Mouse (Mus musculus) bone marrow, adult 2 months (tissue): Measurements from ENCODE around the gene Hells. TPM values are rescaled to one million over a fixed set of nuclear protein-coding genes. Genes with fewer than 3 reads are reported as not detected.

Experiments
- H3K27ac ChIP-seq: fragments of 200-500 bp; 2 replicates; pipeline ENCODE4 v1.5.1; 2012; ENCODE audit warnings: low read depth, mild to moderate bottlenecking, control low read depth, inconsistent platforms, low read length; ENCODE audit not compliant: control insufficient read depth, poor library complexity, insufficient read depth
- H3K4me1 ChIP-seq: fragments of 200-500 bp; 2 replicates; pipeline ENCODE4 v1.6.1; 2011; ENCODE audit warnings: low read length; ENCODE audit not compliant: control insufficient read depth, insufficient read depth
- H3K4me3 ChIP-seq: fragments of 200-500 bp; replicated peaks from 2 replicates; pipeline ENCODE3; 2011; ENCODE audit warnings: mild to moderate bottlenecking, low read depth, low read length, control low read depth; ENCODE audit not compliant: control insufficient read depth
- CTCF ChIP-seq: fragments of 200-500 bp; IDR thresholded peaks from 2 replicates; pipeline ENCODE4 v1.5.1; 2011; ENCODE audit warnings: low read length, control low read depth; ENCODE audit not compliant: control insufficient read depth, insufficient read depth
- POLR2A ChIP-seq: fragments of 200-500 bp; IDR thresholded peaks from 2 replicates; pipeline ENCODE4 v1.6.1; 2011; ENCODE audit warnings: low read depth, mild to moderate bottlenecking, control low read depth, low read length, borderline replicate concordance; ENCODE audit not compliant: control insufficient read depth
- WGBS: fragments of 180-500 bp; shearing (Covaris S2); methylation state at CpG from one replicate; pipeline ENCODE4 v1.1.7; 2018; 5-methylcytosine and 5-hydroxymethylcytosine counted together
- polyA plus RNA-seq: library from polyadenylated mRNA; stranded (reverse); fragments of >200 nt; gene quantifications from 2 replicates; pipeline ENCODE4 v1.2.4, GENCODE M21; 2011; ENCODE audit warnings: low replicate concordance; ENCODE audit not compliant: missing spikeins, insufficient read depth, insufficient read length

The Hells gene
- polyA plus RNA-seq, 1 experiment: 53.7 TPM

GRCm38 (mm10) chr19:38929471-38930251 is 1.1 kb upstream of the Hells start:
- no peak for TF ChIP-seq CTCF
- TF ChIP-seq POLR2A: no peak
- Histone ChIP-seq H3K4me1 (no peaks in the 10 kb centered on the region; the same call in 1 of the 2 replicates), H3K4me3 (peak overlapping the region; percentile 94), H3K27ac (no peak overlapping the region)
- 34% methylated on average over 13 of the region's 13 CpGs for WGBS

GRCm38 (mm10) chr19:38930252-38930787 is 395 bp upstream of the Hells start:
- WGBS: 1% methylated on average over 23 of the region's 23 CpGs
- H3K4me1 ChIP-seq: no peaks in the 10 kb centered on the region; the same call in 1 of the 2 replicates
- H3K27ac ChIP-seq: peak overlapping the region; percentile 67
- peak overlapping the region; percentile 94 for H3K4me3 ChIP-seq
- TF ChIP-seq CTCF: no peak
- no peak for TF ChIP-seq POLR2A

GRCm38 (mm10) chr19:38931566-38931890 is 813 bp downstream of the Hells start:
- TF ChIP-seq CTCF: no peak
- TF ChIP-seq POLR2A: no peak
- H3K4me3 ChIP-seq: peak overlapping the region; percentile 94
- WGBS: 5% methylated on average over 6 of the region's 6 CpGs
- H3K27ac ChIP-seq: no peak overlapping the region
- H3K4me1 ChIP-seq: no peaks in the 10 kb centered on the region; the same call in 1 of the 2 replicates

GRCm38 (mm10) chr19:38944590-38945307 is 14.0 kb downstream of the Hells start:
- Histone ChIP-seq H3K4me1 (no peaks in the 10 kb centered on the region), H3K4me3 (no peak overlapping the region), H3K27ac (no peak overlapping the region)
- WGBS: 89% methylated on average over 2 of the region's 2 CpGs
- TF ChIP-seq CTCF: no peak
- no peak for TF ChIP-seq POLR2A

GRCm38 (mm10) chr19:38970741-38971140 is 40.0 kb downstream of the Hells start:
- no peak overlapping the region for H3K4me3 ChIP-seq
- WGBS: 86% methylated on average over 6 of the region's 6 CpGs
- H3K4me1 ChIP-seq: no peaks in the 10 kb centered on the region
- no peak overlapping the region for H3K27ac ChIP-seq
- no peak for TF ChIP-seq CTCF
- no peak for TF ChIP-seq POLR2A

- no peak for TF ChIP-seq CTCF
- TF ChIP-seq POLR2A: no peak
- WGBS: 78% methylated on average over 5 of the region's 5 CpGs
- Histone ChIP-seq H3K4me1 (no peaks in the 10 kb centered on the region), H3K27ac (no peak overlapping the region), H3K4me3 (no peak overlapping the region)
Measured at GRCm38 (mm10) chr19:38972581-38972980, 41.9 kb downstream of the Hells start.

- H3K4me1 ChIP-seq: no peaks in the 10 kb centered on the region
- no peak overlapping the region for H3K4me3 ChIP-seq
- 35% methylated on average over 7 of the region's 7 CpGs for WGBS
- no peak for TF ChIP-seq POLR2A
- TF ChIP-seq CTCF: no peak
- no peak overlapping the region for H3K27ac ChIP-seq
Measured at GRCm38 (mm10) chr19:38973666-38974065, 43.0 kb downstream of the Hells start.

- Histone ChIP-seq H3K4me3 (no peak overlapping the region), H3K27ac (no peak overlapping the region), H3K4me1 (no peaks in the 10 kb centered on the region)
- TF ChIP-seq CTCF (no peak), POLR2A (no peak)
Measured at GRCm38 (mm10) chr19:38976269-38976668, 45.6 kb downstream of the Hells start.
